Mouse (Mus musculus) E14TG2a.4 (cell line): ENCODE results near the gene B4galt1.

Experiments used
- H3K27me3 ChIP-seq: 2 replicates; pipeline ENCODE4 v1.6.1; 2014; ENCODE audit warnings: low read length, control low read depth; ENCODE audit not compliant: insufficient read depth
- H3K36me3 ChIP-seq: 2 replicates; pipeline ENCODE4 v1.6.1; 2014; ENCODE audit warnings: low read length, control low read depth; ENCODE audit not compliant: insufficient read depth
- H3K4me1 ChIP-seq: replicated peaks from 2 replicates; pipeline ENCODE4 v1.6.1; 2014; ENCODE audit warnings: low read depth, low read length, control low read depth
- H3K4me3 ChIP-seq: replicated peaks from 2 replicates; pipeline ENCODE4 v1.5.1; 2014; ENCODE audit warnings: mild to moderate bottlenecking, low read length
- H3K9me3 ChIP-seq: 2 replicates; pipeline ENCODE4 v1.6.1; 2014; ENCODE audit warnings: low read length, control low read depth
- CTCF ChIP-seq: conservative IDR thresholded peaks from 2 replicates; pipeline ENCODE4 v1.5.1; 2014; ENCODE audit warnings: low read length
- NANOG ChIP-seq: IDR thresholded peaks from 2 replicates; pipeline ENCODE4 v1.6.1; 2014; ENCODE audit warnings: borderline replicate concordance, low read length, mixed read lengths
- POU5F1 ChIP-seq: IDR thresholded peaks from 2 replicates; pipeline ENCODE4 v1.6.1; 2014; ENCODE audit warnings: low read length, borderline replicate concordance

Gene B4galt1

GRCm38 (mm10) chr4:40774279-40775259 lies 79.2 kb downstream of the B4galt1 start:
- H3K4me3 ChIP-seq: peak overlapping the region; percentile 57
- H3K27me3 ChIP-seq: no peaks in the 10 kb centered on the region
- peak; percentile 87 for TF ChIP-seq CTCF
- TF ChIP-seq POU5F1: no peak
- no peaks in the 10 kb centered on the region for H3K9me3 ChIP-seq
- peaks cover 77% of the 10 kb centered on the region for H3K4me1 ChIP-seq
- H3K36me3 ChIP-seq: no peaks in the 10 kb centered on the region

- H3K36me3 ChIP-seq: peaks cover 11% of the 10 kb centered on the region
- no peaks in the 10 kb centered on the region for H3K9me3 ChIP-seq
- H3K4me3 ChIP-seq: no peak overlapping the region
- H3K27me3 ChIP-seq: peaks cover 19% of the 10 kb centered on the region
- peaks cover 10% of the 10 kb centered on the region for H3K4me1 ChIP-seq
- no peak for TF ChIP-seq POU5F1
- no peak for TF ChIP-seq NANOG
- TF ChIP-seq CTCF: no peak
Observed at GRCm38 (mm10) chr4:40759876-40760275, 93.9 kb downstream of the B4galt1 start.

- peaks cover 14% of the 10 kb centered on the region; the same call in 1 of the 2 replicates for H3K27me3 ChIP-seq
Observed at GRCm38 (mm10) chr4:40757780-40758420, 95.9 kb downstream of the B4galt1 start, which contains the start of gene Smu1. Gene Smu1 (minus strand): TSS chr4:40757923.

GRCm38 (mm10) chr4:40757157-40757779 lies 96.5 kb downstream of the B4galt1 start:
- peaks cover 37% of the 10 kb centered on the region for H3K36me3 ChIP-seq
- no peak for TF ChIP-seq POU5F1
- no peak for TF ChIP-seq CTCF
- TF ChIP-seq NANOG: no peak
- peaks cover 10% of the 10 kb centered on the region for H3K4me1 ChIP-seq
- H3K27me3 ChIP-seq: peaks cover 14% of the 10 kb centered on the region; the same call in 1 of the 2 replicates
- H3K9me3 ChIP-seq: no peaks in the 10 kb centered on the region
- H3K4me3 ChIP-seq: peak overlapping the region; percentile 99

More at GRCm38 (mm10) chr4:40757780-40758420, 95.9 kb downstream of the B4galt1 start, which contains the start of gene Smu1:
- Histone ChIP-seq H3K4me3 (peak within 1 kb of the TSS; percentile 99), H3K4me1 (peaks cover 10% of the 10 kb centered on the region), H3K9me3 (no peaks in the 10 kb centered on the region), H3K36me3 (peaks cover 31% of the 10 kb centered on the region)
- TF ChIP-seq CTCF: no peak
- no peak for TF ChIP-seq NANOG
- no peak for TF ChIP-seq POU5F1
